Mouse (Mus musculus) hindbrain, embryonic 13.5 days (tissue): ENCODE results near the gene Rps3. TPM values are rescaled to one million over a fixed set of nuclear protein-coding genes. Genes with fewer than 3 reads are reported as not detected.

ENCODE experiments used
- ATAC-seq: fragments of 200-750 bp; cut with Nextera tagmentation; 2 replicates; pipeline ENCODE4 v1.8.0; 2017; ENCODE audit warnings: moderate TSS enrichment; ENCODE audit not compliant: low FRiP score
- H3K27ac ChIP-seq: fragments of 300-500 bp; sonication (generic); 2 replicates; pipeline ENCODE4 v1.5.1; 2015; ENCODE audit warnings: inconsistent platforms, mild to moderate bottlenecking, moderate library complexity
- H3K27me3 ChIP-seq: fragments of 300-500 bp; sonication (generic); 2 replicates; pipeline ENCODE4 v1.6.1; 2015; ENCODE audit warnings: mild to moderate bottlenecking, inconsistent platforms
- H3K36me3 ChIP-seq: fragments of 300-500 bp; sonication (generic); 2 replicates; pipeline ENCODE4 v1.6.1; 2015; ENCODE audit warnings: mild to moderate bottlenecking, inconsistent platforms
- H3K4me1 ChIP-seq: fragments of 300-500 bp; sonication (generic); replicated peaks from 2 replicates; pipeline ENCODE4 v1.6.1; 2015; ENCODE audit warnings: inconsistent platforms
- H3K4me2 ChIP-seq: fragments of 300-500 bp; sonication (generic); 2 replicates; pipeline ENCODE4 v1.6.1; 2015; ENCODE audit warnings: inconsistent platforms, mild to moderate bottlenecking, moderate library complexity
- H3K4me3 ChIP-seq: fragments of 300-500 bp; sonication (generic); 2 replicates; pipeline ENCODE4 v1.5.1; 2015; ENCODE audit warnings: mild to moderate bottlenecking, inconsistent platforms
- H3K9ac ChIP-seq: fragments of 300-500 bp; sonication (generic); 2 replicates; pipeline ENCODE4 v1.6.1; 2015; ENCODE audit warnings: mild to moderate bottlenecking, inconsistent platforms
- H3K9me3 ChIP-seq: fragments of 300-500 bp; sonication (generic); 2 replicates; pipeline ENCODE4 v1.6.1; 2016; ENCODE audit warnings: inconsistent platforms
- WGBS: fragments of 180-500 bp; shearing (Covaris S2); methylation state at CpG from one replicate; pipeline ENCODE4 v1.1.7; 2015; 5-methylcytosine and 5-hydroxymethylcytosine counted together
- polyA plus RNA-seq: library from polyadenylated mRNA; unstranded; fragments of >200 nt; fragmentation: Nextera tagmentation; extraction: Ambion mirVana; gene quantifications from 2 replicates; pipeline ENCODE4 v1.2.1, GENCODE M21; 2015

Gene Rps3
- polyA plus RNA-seq, 1 experiment from 2014 or later = 532 TPM

- H3K9me3 ChIP-seq = no peaks in the 10 kb centered on the region
- WGBS = 44% methylated on average over 14 of the region's 14 CpGs
- no peaks in the 10 kb centered on the region for H3K27me3 ChIP-seq
- ATAC-seq = no peak; the same call in 1 of the 2 replicates
- H3K27ac ChIP-seq = peak overlapping the region; percentile 79
- peak overlapping the region; percentile 43; the same call in 1 of the 2 replicates for H3K9ac ChIP-seq
- no peak overlapping the region for H3K4me3 ChIP-seq
- no peak overlapping the region for H3K4me2 ChIP-seq
- H3K4me1 ChIP-seq = peaks cover 65% of the 10 kb centered on the region
- peaks cover 11% of the 10 kb centered on the region; the same call in 1 of the 2 replicates for H3K36me3 ChIP-seq
Observed at GRCm38 (mm10) chr7:99432248-99432647, 51.3 kb downstream of the Rps3 start.

GRCm38 (mm10) chr7:99430246-99430645 is 53.3 kb downstream of the Rps3 start:
- WGBS = 76% methylated on average over 11 of the region's 11 CpGs
- no peak overlapping the region for H3K4me3 ChIP-seq
- no peaks in the 10 kb centered on the region for H3K9me3 ChIP-seq
- H3K4me1 ChIP-seq = peaks cover 56% of the 10 kb centered on the region
- peak overlapping the region; percentile 67; the same call in 1 of the 2 replicates for H3K27ac ChIP-seq
- no peak overlapping the region for H3K4me2 ChIP-seq
- H3K9ac ChIP-seq = no peak overlapping the region
- H3K27me3 ChIP-seq = no peaks in the 10 kb centered on the region
- peaks cover 23% of the 10 kb centered on the region for H3K36me3 ChIP-seq
- no peak for ATAC-seq

- Histone ChIP-seq H3K4me2 (no peak overlapping the region), H3K9me3 (no peaks in the 10 kb centered on the region), H3K4me1 (peaks cover 56% of the 10 kb centered on the region), H3K27ac (peak overlapping the region; percentile 67), H3K4me3 (no peak overlapping the region), H3K27me3 (no peaks in the 10 kb centered on the region), H3K9ac (no peak overlapping the region), H3K36me3 (peaks cover 28% of the 10 kb centered on the region)
- no peak for ATAC-seq
- WGBS = 55% methylated on average over 6 of the region's 6 CpGs
Observed at GRCm38 (mm10) chr7:99429786-99430185, 53.8 kb downstream of the Rps3 start.

- H3K36me3 ChIP-seq = peaks cover 33% of the 10 kb centered on the region
- H3K9me3 ChIP-seq = no peaks in the 10 kb centered on the region
- peaks cover 56% of the 10 kb centered on the region for H3K4me1 ChIP-seq
- H3K27ac ChIP-seq = no peak overlapping the region
- H3K4me2 ChIP-seq = no peak overlapping the region
- no peak overlapping the region for H3K9ac ChIP-seq
- no peaks in the 10 kb centered on the region for H3K27me3 ChIP-seq
- no peak overlapping the region for H3K4me3 ChIP-seq
- WGBS = 91% methylated on average over 5 of the region's 5 CpGs
- no peak for ATAC-seq
Observed at GRCm38 (mm10) chr7:99428836-99429235, 54.7 kb downstream of the Rps3 start.

- Histone ChIP-seq H3K4me2 (no peak overlapping the region), H3K27ac (no peak overlapping the region), H3K9me3 (no peaks in the 10 kb centered on the region), H3K4me1 (peaks cover 57% of the 10 kb centered on the region), H3K36me3 (peaks cover 34% of the 10 kb centered on the region), H3K9ac (no peak overlapping the region), H3K4me3 (no peak overlapping the region), H3K27me3 (no peaks in the 10 kb centered on the region)
- ATAC-seq = no peak
- WGBS = 91% methylated on average over 3 of the region's 3 CpGs
Observed at GRCm38 (mm10) chr7:99427987-99428386, 55.6 kb downstream of the Rps3 start.

Other genes with a start within 250 kb of the Rps3 start
- gene Mogat2, start 245.1 kb downstream of the Rps3 start, polyA plus RNA-seq = 3.1 TPM in 2 replicates
- 104 and 106 TPM in 2 replicates for gene Map6, start 216.3 kb downstream of the Rps3 start, polyA plus RNA-seq
- gene Serpinh1, start 130.5 kb downstream of the Rps3 start, polyA plus RNA-seq = 394 and 407 TPM in 2 replicates
- gene Gdpd5, start 102.3 kb downstream of the Rps3 start, polyA plus RNA-seq = 53.2 and 55.3 TPM in 2 replicates
- gene Klhl35, start 17.7 kb downstream of the Rps3 start, polyA plus RNA-seq = 7.4 and 12.2 TPM in 2 replicates
- gene Arrb1, start 51.7 kb upstream of the Rps3 start, polyA plus RNA-seq = 15.6 and 15.9 TPM in 2 replicates
- 1.4 TPM in 2 replicates for gene Tpbgl, start 143.4 kb upstream of the Rps3 start, polyA plus RNA-seq
- 5.8 TPM in 2 replicates for gene Slco2b1, start 227.6 kb upstream of the Rps3 start, polyA plus RNA-seq
- gene Olfr520, start 246.5 kb upstream of the Rps3 start, polyA plus RNA-seq = not detected in 2 replicates